Mouse (Mus musculus) bone marrow, adult 2 months (tissue): ENCODE results near the gene Nsdhl.

ENCODE experiments used
- CTCF ChIP-seq: fragments of 200-500 bp; IDR thresholded peaks from 2 replicates; pipeline ENCODE4 v1.5.1; 2011; ENCODE audit warnings: low read length, control low read depth; ENCODE audit not compliant: control insufficient read depth, insufficient read depth
- POLR2A ChIP-seq: fragments of 200-500 bp; IDR thresholded peaks from 2 replicates; pipeline ENCODE4 v1.6.1; 2011; ENCODE audit warnings: low read depth, mild to moderate bottlenecking, control low read depth, low read length, borderline replicate concordance; ENCODE audit not compliant: control insufficient read depth

- TF ChIP-seq POLR2A (no peak), CTCF (no peak)
Measured at GRCm38 (mm10) chrX:72921391-72921790, 3.0 kb downstream of the Nsdhl start.
